Mouse (Mus musculus) heart, adult 9 months (tissue): Measurements from ENCODE around the gene Tldc2.
A peak's percentile ranks its signal among the peaks of the same experiment; 100 is the strongest.

Source experiments
- DNase-seq, 2 experiments: peaks; one replicate each; pipeline ENCODE4 v3.0.0; 2022; ENCODE audit warnings: low spot score in 2 of 2

Gene Tldc2

DNA sequence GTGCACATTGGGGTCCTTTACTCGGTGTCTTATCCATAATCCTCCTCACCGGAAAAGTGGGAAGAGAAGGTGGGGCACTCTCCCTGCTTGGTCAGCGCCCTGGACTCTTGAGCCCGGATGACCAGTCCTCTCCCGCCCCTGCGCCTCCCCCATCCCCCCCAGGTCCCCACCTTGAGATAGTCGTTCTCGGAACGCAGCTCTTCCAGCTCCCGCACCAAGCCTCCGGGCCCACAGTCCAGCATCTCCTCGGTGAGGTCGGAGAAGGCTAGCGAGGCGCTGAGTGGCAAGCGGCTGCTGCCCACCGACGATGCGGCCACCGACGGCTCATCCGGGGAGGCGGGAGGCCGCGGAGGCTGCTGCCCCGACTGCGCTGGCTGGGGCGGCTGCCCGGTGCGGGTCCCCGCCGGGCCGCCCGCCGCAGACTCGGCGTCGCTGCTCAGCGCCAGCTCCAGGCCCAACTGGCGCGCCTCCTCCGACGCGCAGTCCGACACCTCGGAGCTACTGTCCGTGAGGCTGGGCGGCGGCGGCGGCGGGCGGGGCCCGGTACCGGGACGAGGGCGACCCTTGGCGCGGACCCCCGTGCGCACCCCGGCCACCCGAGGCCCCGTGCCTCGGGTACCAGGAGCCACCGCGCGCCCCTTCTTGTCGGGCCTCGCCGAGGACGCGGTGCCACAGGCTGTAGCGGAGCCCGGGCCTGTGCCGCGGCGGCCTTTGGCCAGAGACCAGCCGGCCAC lies 8.6 kb upstream of the Tldc2 start:
- DNase-seq = no peak

DNA sequence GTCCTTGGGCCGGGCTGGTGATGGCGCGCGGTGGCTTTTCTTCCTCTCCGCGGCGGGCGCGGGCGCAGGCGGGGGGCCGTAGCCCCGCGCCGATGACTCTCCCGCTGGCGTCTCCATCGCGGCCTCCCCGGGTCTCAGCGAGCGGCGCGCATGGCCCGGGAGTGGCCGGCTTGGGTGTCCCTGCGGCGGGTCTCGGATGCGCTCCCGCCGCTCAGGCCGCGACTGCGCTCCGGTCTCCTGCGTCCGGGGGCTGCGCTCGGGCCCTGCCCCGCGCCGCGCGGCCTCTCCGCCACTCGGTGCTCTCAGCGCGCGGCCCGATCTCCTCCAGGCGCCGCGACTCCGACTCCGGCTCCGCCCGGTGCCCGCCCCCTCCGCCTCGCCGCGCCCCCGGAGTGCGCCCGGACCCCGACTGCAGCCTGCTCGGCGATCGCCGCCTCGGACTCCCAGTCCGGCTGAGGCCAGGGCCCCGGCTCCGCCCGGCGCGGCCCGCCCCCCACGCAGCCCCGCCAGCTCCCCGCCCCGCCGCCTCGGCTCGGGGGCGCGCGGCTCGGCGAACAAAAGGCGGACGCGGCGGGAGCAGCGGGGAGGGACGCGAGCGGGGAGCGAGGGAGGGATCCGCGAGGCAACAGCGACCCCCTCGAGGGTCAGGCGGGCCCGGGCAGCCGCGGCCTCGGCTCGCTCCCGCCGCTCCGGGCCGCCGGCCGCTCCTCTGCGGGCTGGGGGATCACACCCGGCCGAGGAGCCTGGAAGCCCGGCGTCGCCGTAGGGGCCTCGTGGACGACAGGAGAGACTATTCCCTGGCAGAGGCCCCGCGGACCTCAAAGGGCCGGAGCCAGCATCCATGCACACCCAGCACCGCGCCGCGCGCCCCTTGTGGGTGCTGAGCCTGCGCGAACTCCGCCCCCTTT lies 7.8 kb upstream of the Tldc2 start, which contains the start of gene Soga1:
Gene Soga1, minus strand, starts transcription at position 462 of the 908 bp plus-strand sequence.
- peak; percentile 89 to 91 for DNase-seq

DNA sequence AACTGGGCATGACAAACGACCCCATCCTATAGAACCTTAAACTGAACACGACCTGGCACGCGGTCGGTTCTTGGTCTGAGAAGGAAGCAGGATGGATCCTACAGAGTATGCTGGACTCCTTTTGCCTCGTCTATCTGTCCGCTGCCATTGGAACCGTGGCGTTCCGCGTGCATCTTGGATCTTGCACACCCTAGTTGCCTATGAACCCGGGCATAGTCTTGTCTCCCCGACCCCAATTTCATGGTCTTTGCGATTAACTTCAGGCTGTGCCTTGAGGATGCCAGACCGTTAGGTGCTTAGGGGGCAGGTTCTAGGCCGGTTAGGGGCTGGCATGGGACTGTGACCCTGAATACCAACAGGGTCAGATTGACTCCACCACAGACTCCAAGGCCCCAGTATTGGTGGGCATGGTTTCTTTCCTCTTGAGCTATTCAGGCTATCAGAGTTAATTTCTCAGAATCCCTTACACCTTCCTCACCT lies 7.1 kb upstream of the Tldc2 start:
- no peak for DNase-seq

DNA sequence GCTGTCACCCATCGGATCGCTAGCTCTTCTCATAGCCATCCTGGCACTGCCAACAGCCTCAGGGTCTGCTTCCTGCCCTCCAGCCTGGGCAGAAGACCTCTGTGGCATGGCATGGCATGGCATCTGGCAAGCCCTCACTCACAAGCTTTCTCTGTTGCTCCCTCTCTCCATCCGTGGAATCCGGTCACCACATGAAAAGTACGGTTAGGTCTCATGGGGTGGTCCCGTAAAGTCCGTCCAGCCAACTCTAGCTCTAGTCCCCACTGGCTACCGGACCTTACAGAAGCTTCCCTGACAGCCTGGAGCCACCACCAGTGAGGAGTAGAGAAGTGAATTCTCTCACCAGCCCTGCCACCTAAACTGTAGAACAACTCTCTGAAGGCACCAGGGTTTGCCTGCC lies 5.5 kb upstream of the Tldc2 start:
- DNase-seq = no peak

DNA sequence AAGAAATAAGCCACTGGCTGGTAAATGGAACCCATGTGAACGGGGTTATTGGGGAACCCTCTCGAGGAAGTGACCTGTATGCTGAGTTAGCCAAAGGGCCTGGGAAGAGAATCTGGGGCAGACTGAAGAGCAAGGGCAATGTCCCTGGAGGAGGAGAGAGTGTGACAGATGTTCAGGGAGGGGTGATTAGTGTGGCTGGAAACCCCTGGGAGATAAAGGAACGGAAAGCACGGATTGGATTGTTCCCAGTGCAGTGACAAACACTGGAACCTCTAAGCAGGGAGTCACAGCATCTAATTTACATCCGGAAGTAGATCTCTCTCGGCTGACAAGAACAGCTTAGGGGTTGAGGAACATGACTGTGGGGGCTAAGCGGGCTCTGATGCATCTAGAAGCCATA lies 4.9 kb upstream of the Tldc2 start:
- DNase-seq = no peak

DNA sequence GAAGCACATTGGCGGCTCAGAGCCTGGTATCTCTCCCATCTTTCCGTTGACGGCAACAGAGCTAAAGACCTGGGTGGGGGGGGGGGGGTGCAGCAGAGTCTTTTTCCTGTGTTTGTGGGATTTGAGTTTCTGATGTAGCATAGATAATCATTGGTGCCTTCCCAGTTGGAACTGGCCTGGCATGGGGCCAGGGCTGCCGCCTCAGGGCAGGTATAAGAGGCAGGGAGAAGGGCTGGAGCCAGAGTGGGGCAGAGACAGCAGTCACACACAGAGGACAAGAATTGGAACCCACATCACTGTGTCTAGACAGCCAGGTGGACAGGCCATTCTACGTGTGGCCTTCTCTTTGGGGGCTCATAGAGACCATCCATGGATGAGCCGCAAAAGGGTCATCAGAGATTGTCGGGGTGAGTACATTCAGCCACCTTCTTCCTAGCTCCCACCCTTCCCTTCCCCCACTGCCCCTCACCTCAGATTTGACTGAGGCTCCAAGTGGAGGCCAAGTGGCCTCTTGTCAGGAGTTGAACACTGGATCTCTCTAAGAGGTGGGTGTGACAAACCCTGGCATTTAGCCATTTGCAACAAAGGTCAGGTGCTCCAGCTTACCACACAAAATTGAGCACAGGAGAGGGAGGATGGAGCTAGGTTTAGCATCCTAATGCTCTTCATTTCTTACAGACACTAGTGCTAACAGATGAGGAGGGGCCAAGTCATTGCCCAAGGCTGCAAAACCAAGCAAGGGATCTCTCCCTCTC lies 1.8 kb upstream of the Tldc2 start:
- no peak for DNase-seq

DNA sequence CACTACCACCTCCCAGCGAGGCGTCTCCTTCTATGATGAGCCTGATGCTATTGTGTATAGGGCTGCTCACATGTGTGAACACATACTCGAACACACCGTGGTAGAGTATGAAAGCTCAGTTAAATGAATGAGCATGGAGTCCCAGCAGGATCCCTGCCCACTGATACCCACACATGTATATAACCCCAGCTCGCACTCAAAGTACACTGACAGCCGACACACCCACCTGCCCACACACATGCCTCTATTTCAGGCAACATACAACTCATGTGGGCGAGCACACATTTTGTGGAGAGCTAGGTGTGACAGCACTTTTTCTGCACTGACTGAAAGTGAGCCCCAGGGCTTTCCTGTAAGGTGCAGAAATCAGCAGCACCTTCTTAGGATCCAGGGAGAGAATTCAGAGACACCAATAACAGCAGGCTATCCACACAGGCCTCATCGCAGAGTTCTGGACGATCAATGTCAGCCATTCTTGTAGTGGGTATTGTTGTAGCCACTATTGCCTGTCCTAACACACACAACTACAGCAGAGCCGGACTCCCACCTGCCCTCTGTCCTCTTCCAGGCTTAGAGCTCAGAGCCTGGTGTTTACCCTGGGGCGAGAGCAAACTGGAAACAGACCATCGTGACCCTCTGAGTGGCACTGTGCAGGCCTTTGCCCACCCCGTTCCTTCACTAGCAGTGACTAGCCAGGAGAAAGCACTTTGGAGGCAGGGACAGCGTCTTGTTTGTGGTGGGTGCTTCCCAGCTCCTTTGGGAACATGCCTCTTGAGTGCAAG lies 872 bp downstream of the Tldc2 start:
- DNase-seq = no peak

DNA sequence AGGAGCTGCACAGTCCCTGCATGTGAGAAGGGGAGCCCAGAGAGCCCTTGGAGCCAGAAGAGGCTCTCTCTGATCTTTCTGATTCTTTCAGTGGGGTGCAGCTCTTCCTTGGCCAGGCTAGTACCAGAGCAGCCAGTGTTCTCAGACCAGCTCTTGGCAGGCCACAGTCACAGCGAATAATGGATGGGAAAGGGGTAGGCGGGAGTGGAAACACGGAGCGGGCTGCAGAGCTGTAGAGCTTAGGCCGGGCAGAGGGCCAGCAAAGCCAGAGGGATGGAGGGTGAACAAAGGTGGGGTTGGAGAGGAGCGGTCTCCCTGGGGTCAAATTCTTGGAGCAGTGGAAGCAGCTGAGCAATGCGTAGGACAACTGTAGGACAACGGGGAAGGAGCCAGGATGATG lies 5.2 kb downstream of the Tldc2 start:
- no peak for DNase-seq

DNA sequence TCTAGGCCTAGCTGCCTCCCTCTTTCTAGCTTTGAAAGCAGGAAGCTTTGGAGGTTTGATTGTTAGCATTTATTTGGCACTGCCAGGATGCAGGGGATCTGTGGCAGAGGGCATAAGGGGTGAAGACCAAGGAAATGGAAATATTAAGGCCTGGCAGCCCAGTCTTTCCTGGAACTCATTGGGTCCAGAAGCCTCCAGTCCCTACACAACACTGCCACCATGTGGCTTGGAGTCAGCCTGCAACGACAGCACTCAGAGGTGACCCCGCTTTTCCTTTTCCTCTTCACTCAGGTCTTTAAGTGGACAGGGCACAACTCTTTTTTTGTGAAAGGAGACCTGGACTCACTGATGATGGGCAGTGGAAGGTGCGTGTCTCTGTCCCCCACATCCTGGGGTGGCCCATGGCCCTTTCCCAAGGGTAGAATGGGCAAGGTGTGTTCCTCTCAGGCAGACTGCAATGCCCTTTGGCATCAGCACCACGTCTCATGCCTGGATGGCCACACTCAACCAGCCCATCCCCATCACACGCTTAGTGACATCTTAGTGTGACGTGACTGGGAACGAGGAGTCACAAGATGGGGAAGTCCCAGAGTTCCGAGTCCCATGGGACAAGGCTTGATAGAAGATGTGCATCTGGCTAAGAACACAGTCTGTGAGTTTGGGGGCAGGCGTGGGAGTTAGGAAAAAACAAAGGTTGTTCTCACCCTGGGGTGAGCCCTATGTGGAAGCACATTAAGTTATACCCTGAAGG lies 8.3 kb downstream of the Tldc2 start:
- DNase-seq = peak; percentile 44 to 65

DNA sequence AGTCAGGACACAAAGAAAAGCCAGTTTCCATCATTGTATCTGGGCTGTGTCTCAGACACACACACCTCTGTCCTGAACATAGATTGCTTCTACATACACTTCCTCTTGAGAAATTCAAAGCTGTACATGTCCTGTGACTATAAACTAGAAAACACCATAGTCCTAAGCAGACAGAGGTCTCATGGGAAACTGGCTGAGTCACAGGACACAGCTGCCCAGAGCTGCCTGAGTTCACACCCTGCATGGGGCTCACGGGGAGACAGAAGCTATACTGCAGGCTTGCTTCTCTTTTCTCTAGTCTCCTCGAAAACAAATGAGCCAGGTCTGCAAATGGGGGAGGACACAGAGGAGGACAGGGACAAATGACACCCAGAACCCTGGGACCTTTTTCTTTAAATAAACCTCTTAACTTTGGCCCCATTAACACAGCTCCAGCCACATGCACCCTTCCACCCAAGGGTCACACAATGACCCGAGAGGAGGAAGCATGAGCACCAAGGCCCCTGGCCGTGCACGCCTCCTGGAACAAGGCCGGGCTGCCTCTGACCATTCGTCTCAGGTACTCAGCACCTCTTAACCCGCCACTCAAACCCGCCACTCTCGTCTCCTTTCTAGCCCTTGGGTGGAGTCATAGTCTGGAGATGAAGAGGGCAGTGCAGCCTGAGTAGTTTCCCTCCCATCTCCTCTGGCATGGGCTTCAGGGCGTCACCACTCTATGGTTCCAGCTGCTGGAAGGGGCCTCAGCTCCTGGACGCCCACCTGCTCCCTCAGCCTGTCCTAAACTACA lies 12.9 kb downstream of the Tldc2 start:
- DNase-seq = peak in 1 of 2 experiments; percentile 15

DNA sequence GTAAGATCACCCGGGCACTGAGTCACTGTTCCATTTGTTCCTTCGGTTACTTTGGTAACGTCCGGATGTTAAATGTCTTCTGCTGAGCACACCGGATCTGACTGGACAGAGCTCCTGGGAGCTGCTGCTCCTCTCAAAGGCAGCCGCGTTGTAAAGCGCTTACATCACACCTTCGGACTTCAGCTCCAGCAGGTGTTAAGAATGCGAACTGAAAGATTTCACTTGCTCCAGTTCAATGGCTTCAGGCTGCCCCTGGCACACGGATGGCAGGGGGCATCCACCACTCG lies 13.4 kb downstream of the Tldc2 start:
- no peak for DNase-seq

DNA sequence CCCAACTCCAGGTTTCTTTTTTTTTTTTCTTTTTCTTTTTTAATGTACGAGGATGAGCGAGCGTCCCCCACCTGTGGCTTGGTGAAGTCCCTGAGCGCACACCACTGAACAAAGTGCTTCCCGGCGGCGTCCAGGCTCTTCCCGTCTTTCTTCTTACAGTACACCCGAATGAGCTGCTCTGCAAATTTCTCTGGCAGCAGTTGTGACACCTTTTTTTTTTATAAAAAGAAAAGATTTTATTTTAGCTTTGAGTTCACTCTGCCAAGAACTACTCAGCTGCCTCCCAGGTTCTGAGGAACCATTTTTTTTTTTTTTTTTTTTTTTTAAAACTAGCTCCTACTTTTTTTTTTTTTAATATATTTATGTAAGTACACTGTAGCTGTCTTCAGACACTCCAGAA lies 14.8 kb downstream of the Tldc2 start:
- DNase-seq = no peak

DNA sequence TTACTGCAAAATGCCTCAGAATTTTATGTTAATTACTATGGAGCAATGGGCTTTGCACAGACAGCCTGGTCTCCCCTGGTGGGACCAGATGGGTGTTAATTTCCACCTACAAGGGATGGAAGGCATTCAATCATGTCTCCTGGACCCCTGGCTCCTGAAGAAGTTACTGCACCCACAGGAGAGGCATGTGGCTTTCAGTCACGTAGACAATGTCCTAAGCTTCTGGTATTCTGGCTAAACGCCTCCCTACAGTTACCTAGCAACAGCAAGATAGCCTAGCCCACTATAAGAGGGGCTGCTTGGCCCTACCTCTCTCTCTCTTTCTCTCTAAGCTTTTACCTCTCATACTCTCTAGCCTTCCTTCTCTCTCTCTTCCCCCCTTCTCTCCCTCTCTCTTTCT lies 15.4 kb downstream of the Tldc2 start:
- no peak for DNase-seq

DNA sequence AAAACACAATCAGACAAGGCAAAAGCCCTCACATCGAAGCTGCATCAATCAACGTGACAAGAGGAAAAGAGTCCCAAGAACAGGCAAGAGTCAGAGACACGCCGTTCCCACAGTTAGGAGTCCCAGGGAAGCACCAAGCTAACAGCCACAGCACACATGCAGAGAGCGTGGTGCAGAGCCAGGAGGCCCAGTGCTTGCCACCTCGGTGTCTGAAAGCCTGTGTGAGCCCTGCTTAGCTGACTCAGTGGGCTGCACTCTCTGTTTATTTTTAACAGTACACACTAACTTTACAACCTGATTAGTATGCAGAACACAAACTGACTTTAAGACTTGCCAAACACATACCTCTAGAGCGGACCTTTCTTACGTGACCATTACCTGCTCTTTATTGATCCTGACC lies 17.6 kb downstream of the Tldc2 start:
- DNase-seq = no peak

DNA sequence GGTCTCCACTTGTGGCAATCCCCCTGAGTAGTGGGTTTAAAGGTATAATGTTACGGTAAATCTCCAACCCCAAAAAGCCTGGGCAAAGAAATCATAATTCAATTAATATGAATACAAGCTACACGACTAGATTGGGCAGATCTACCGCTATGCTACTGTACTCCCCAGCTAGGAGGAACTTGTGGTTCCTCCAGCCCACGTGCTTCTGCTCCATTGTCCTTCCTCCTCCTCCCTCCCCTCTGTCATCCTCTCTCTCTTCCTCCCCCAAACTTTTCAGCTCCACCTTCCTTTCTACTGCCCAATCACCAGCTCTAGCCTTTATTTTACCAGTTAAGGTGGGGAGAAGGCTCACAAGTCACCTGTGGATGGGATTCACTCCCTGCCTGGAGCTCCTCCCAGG lies 21.4 kb downstream of the Tldc2 start:
- no peak for DNase-seq

DNA sequence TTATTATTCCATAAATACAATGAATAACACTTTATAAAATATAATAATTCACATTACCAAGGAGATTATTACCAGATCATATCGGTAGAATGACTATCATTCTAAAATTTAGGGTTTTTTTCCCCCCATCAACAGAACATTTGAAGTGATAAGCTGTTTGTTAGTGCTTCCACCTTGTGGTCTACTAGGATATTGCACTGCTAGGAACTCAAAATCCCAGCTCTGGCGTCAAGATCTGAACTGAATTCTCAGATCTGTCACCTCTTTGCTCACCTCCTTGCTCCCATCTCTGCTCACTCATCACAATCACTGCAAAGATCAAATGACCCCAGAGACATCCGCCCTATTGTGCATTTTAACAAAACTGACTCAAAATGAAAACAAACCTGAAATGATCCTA lies 30.1 kb downstream of the Tldc2 start:
- no peak for DNase-seq

DNA sequence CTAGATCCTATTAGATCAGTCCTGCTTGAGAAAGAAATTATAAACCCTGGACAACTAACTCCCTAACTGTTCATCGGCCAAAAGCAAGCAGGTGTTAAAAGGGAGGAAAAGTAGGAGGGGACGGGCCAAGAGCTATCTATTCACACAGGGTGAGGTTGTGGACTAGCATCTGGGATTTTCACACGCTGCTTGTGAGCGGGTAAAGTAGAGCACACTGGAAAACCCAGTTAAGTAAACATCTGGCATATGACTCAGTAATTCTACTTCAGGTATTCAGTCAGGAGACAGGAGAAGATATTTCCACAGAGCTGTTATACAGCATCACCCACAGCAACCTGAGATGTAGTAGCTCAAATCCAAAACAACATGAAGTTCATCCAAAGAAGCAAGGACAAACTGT lies 31.7 kb downstream of the Tldc2 start:
- DNase-seq = no peak

DNA sequence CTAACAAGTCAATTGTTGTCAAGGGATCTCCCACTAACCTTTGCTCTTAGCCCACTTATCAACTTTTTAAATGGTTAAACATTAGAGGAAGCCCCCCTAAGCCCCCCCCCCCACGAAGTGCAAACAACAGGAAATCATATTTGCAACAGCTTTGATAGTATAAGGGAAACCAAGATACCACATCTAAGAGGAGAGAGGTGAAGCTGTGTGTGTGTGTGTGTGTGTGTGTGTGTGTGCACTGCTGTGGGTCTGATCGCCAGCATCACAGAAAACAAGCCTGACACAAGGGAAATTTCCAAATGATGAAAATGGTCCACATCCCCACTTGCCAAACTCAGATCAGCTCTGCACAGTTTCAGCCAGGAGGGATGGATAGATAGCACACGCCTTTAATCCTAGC lies 32.2 kb downstream of the Tldc2 start:
- DNase-seq = no peak

DNA sequence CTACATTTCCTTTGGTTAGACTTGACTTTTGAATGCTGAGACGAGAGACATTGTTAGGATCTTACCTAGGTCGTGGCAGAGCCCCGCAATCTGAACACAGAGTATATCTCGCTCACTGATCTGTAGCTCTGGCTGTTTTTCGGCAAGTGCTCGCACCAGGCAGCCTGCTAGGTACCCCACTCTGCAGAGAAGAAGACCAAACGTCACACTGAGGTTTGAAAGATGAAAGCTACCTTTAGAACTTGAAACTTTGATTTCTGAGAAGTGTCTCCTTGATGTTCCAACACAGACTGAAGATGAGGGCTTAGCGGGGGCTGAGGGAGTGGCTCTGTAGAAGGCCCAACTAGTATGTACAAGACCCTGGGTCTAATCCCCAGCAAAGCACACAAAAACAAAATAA lies 34.9 kb downstream of the Tldc2 start:
- DNase-seq = no peak

DNA sequence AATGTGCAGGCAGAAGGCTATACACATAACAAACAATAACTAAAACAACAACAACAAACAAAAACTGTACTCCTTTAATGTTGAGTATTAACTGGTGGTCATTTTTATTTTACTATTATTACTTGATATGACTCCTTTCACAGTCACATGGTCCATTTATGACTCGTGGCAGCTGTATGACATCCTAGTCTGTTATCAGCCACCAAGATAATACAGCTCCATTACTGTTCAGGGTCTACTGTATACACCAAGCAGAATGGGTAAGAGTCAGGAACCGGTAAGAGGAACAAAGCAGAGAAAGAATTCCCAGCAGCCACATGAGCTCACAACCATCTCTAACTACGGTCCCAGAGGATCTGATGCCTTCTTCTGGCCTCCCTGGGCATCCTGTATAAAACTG lies 38.4 kb downstream of the Tldc2 start:
- DNase-seq = no peak
